Mouse (Mus musculus) adrenal gland, adult 10 weeks (tissue): ENCODE measurements around the gene Sema4b. TPM values are rescaled to one million over a fixed set of nuclear protein-coding genes. Genes with fewer than 3 reads are reported as not detected.

Source experiments
- polyA plus RNA-seq: library from polyadenylated mRNA; stranded (reverse); fragments of 350-450 nt; fragmentation: Illumina TruSeq; extraction: RNeasy Lipid Tissue Mini Kit (QIAGEN cat#74804); gene quantifications from one replicate; pipeline ENCODE4 v1.2.3, GENCODE M21; 2014; ENCODE audit warnings: low read depth, low replicate concordance

The Sema4b gene
- polyA plus RNA-seq = 2.3 TPM

DNA sequence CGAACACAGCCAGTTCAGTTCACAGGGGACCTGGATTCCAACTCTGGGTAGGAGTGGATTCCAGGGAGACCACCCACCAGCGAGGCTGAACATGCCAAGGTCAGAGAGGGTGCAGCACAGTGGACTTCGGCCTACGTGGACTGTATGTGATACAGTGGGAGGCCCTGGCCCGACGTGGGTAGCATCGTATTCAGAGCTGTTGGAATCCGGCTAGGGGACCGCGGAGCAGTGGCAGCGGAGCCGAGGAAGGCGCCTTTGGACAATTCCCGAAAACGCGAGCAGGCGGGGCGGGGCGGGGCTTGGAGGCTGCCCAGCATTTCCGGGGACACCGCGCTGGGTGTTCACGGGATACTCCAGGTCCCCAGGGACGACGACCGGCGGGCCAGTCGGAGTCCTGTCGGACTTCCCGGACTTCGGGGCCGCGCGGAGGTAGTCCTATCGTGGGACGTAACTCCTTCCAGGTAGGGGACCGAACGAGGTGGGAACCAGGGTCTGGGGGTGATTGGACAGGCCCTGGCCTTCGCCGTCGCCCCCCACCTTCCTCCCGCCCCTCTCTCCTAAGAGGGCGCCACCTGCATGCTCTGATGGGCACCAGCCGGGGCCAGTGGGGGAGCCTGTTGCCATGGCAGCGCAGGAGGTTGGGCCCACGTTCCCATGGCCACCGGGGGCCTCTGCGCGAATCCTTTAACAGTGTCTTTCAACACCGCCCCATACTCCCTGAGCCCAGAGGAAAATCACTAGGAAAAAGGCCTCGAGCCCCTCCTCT is at the start of gene Sema4b:
Gene Sema4b, plus strand, starts transcription at position 311 of the 766 bp plus-strand sequence.

DNA sequence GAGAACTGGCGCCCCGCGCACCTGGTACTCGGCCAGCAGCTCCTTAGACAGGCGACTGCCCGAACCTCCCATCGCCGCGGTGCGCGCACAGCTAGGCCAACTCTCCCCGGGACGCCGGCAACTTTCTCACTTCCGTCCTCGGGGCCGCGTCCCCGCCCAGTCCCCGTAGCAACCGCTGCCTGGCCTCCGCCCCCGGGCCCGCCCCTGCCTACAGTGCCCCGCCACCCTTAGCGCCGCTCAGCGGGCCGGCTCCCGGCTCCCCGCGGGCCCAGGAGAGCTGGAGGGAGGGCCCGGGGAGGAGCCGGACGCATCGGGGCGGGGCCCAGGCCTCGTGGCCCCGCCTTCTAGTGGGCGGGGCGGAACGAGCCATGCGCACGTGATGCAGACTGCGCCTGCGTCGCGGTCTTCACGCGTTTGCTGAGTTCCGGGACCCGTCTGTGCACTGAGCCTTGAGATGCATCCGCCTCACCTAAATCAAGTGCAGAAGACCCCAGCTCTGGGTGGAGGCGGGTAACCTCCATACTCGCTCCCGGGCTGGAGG is 45.9 kb downstream of the Sema4b start, which contains the start of the genes Cib1 and Gdpgp1:
Gene Cib1, minus strand, starts transcription at position 325 of the 541 bp plus-strand sequence.
Gene Gdpgp1, plus strand, starts transcription at position 377 of the 541 bp plus-strand sequence.

DNA sequence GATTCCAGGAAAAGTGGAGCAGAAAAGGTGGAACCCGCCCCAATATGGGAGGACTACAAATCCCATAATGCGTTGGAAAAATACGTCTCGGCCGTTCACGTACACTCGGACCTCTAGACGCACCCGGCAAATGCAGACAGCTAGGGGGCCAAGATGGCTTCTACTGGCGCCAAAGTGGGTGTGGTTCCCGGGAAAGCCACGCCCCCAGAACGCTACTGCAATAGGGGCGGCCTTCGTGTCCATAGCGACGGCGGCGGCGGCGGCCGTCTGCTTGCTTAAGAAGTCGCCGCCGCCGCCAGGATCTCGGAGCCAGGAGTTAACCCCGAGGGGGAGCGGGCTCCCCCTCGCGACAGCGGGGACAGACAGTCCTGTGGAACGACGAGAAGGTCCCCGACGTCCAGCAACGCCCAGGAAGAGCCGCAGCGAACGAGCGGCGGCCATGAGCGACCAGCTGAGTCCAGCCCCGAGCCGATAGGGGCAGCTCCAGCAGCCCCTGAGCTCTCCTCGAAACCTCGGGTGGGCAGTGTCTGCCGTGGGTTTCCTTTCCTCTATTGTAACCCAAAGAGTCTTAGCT is 59.6 kb downstream of the Sema4b start, which contains the start of gene Ttll13:
Gene Ttll13, plus strand, starts transcription at position 229 of the 574 bp plus-strand sequence.

DNA sequence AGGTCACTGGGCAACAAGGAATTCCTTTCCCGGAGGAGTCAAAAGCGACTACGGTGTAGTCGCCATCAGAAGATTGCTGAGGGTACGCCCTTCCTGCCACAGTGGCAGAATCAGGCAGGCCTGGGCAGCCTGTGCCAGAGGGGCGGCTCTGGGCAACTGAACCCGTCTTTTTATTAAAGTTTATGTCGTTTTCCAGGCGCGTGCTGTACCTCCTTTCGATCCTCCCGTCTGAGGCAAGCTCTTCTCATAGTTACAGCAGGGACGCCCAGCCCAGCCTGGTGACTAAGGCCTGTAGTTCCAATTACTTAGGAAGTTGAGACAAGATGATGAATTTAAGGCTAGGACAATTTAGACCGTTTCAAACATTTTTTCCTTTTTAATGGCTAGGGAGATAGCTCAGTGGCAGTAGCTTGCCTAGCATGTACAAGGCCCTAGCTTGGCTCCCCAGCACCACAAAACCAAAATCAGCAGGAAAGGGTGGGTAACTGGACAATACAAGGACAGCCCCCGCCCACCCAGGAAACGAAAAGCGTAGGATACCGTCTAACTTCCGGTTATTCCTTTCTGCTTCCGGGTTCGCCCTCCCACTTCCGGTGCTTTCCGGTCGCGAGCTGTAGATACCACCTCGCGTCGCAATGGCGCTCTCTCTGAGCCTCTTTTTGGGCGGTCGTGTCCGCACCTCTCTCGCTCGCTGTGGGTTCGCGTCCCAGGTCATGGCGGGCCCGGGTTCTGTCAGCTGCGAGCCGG is 74.2 kb downstream of the Sema4b start, which contains the start of gene Ngrn:
Gene Ngrn, plus strand, starts transcription at position 591 of the 747 bp plus-strand sequence.

DNA sequence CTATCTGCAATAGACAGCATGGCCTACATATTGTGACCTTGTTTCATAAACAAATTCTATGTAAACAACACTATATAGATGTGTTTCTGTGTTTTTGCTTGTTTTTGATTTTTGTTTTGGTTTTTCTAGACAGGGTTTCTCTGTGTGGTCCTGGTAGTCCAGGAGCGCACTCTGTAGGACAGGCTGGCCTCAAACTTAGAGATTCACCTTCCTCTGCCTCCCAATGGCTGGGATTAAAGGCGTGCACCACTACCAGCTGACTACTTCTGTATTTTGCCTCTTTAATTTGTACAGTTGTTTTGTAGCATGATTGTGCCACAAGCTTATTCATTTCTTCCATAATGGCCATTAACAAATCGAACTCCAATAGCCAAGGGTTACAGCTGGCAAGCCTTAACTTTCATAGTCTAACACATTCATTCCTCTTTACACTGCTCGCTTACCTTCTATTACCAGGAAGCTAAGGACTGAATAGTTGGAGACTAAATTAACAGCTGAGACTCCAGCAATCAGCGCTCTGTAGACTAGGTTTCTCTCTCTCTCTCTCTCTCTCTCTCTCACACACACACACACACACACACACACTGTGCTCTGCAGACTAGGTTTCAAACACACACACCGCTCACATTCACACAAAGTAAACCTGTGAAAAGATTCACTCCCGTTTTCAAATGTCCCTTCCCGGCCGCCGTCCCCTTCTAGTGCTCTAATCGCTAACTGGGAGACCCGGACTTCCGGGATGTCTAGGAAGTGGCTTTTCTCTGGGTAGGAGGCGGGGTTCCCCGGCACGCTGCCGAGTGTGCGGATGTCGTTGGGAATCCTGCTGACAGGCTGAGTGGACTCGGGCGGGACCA is 82.5 kb downstream of the Sema4b start, which contains the start of gene Vps33b:
Gene Vps33b, plus strand, starts transcription at position 753 of the 854 bp plus-strand sequence.

Other genes starting within 250 kb of the Sema4b start
- gene Zfp710, start 162.0 kb upstream of the Sema4b start, polyA plus RNA-seq = 0.87 TPM
- 7.8 TPM for gene Idh2, start 71.4 kb upstream of the Sema4b start, polyA plus RNA-seq
- gene Cib1, start 46.0 kb downstream of the Sema4b start, polyA plus RNA-seq = 10.9 TPM
- gene Gdpgp1, start 46.0 kb downstream of the Sema4b start, polyA plus RNA-seq = 2.7 TPM
- 0.41 TPM for gene Ttll13, start 59.5 kb downstream of the Sema4b start, polyA plus RNA-seq
- gene Ngrn, start 74.4 kb downstream of the Sema4b start, polyA plus RNA-seq = 23.7 TPM
- gene Vps33b, start 82.8 kb downstream of the Sema4b start, polyA plus RNA-seq = 11.4 TPM
- gene Prc1, start 107.6 kb downstream of the Sema4b start, polyA plus RNA-seq = 22.4 TPM
- gene Rccd1, start 137.6 kb downstream of the Sema4b start, polyA plus RNA-seq = 3.4 TPM
- gene Unc45a, start 154.2 kb downstream of the Sema4b start, polyA plus RNA-seq = 6.8 TPM
- 17.2 TPM for gene Hddc3, start 156.3 kb downstream of the Sema4b start, polyA plus RNA-seq
- 51.8 TPM for gene Man2a2, start 184.5 kb downstream of the Sema4b start, polyA plus RNA-seq
- 0.23 TPM for gene Fes, start 201.1 kb downstream of the Sema4b start, polyA plus RNA-seq
- 4.5 TPM for gene Furin, start 218.6 kb downstream of the Sema4b start, polyA plus RNA-seq